Mouse (Mus musculus): Measurements from ENCODE around the gene Arhgap9. TPM values are rescaled to one million over a fixed set of nuclear protein-coding genes. Genes with fewer than 3 reads are reported as not detected.

Arhgap9 gene
- 105 and 111 TPM in 2 replicates for polyA plus RNA-seq (2012; rRNA removed)

GRCm38 (mm10) chr10:127321621-127322020, at the start of gene Arhgap9:
Arhgap9 (plus strand) TSS chr10:127321964.
- TF ChIP-seq POLR2A (IDR thresholded peaks at IDR 0.05; ENCODE audit: control insufficient read depth, extremely low read depth, insufficient read depth, low read length, poor library complexity) (no peak), CTCF (IDR thresholded peaks at IDR 0.05; ENCODE audit: borderline replicate concordance, control insufficient read depth, extremely low read depth, insufficient read depth, low read length, poor library complexity) (no peak)
- peak; percentile 50 for DNase-seq
- peak within 1 kb of the TSS; percentile 91 for H3K27ac ChIP-seq (ENCODE audit: control insufficient read depth, insufficient read depth, low read length)
- WGBS: 12% methylated on average over 3 of the region's 3 CpGs
- H3K4me1 ChIP-seq (replicated peaks; ENCODE audit: control insufficient read depth, insufficient read depth, low read length): peaks cover 63% of the 10 kb centered on the region
- H3K27me3 ChIP-seq (ENCODE audit: control insufficient read depth, insufficient read depth, low read length): no peaks in the 10 kb centered on the region
- H3K36me3 ChIP-seq (ENCODE audit: control insufficient read depth, insufficient read depth, low read length): no peaks in the 10 kb centered on the region
- peak within 1 kb of the TSS; percentile 45 for H3K4me3 ChIP-seq (ENCODE audit: control insufficient read depth, insufficient read depth, low read length)

- TF ChIP-seq POLR2A (IDR thresholded peaks at IDR 0.05; ENCODE audit: control insufficient read depth, extremely low read depth, insufficient read depth, low read length, poor library complexity) (no peak), CTCF (IDR thresholded peaks at IDR 0.05; ENCODE audit: borderline replicate concordance, control insufficient read depth, extremely low read depth, insufficient read depth, low read length, poor library complexity) (no peak)
- peaks cover 1% of the 10 kb centered on the region for H3K4me1 ChIP-seq (replicated peaks; ENCODE audit: control insufficient read depth, insufficient read depth, low read length)
- no peak overlapping the region for H3K4me3 ChIP-seq (ENCODE audit: control insufficient read depth, insufficient read depth, low read length)
- H3K36me3 ChIP-seq (ENCODE audit: control insufficient read depth, insufficient read depth, low read length): peaks cover 23% of the 10 kb centered on the region
- H3K27me3 ChIP-seq (ENCODE audit: control insufficient read depth, insufficient read depth, low read length): no peaks in the 10 kb centered on the region; the same call in 1 of the 2 replicates
- DNase-seq: no peak
- H3K27ac ChIP-seq (ENCODE audit: control insufficient read depth, insufficient read depth, low read length): no peak overlapping the region
- WGBS: 88% methylated on average over 5 of the region's 5 CpGs
Measured at GRCm38 (mm10) chr10:127272371-127272770, 49.4 kb upstream of the Arhgap9 start.

- no peaks in the 10 kb centered on the region; the same call in 1 of the 2 replicates for H3K27me3 ChIP-seq (ENCODE audit: control insufficient read depth, insufficient read depth, low read length)
- no peaks in the 10 kb centered on the region for H3K4me1 ChIP-seq (replicated peaks; ENCODE audit: control insufficient read depth, insufficient read depth, low read length)
- H3K4me3 ChIP-seq (ENCODE audit: control insufficient read depth, insufficient read depth, low read length): no peak overlapping the region
- no peak for DNase-seq
- 98% methylated on average over 11 of the region's 11 CpGs for WGBS
- H3K36me3 ChIP-seq (ENCODE audit: control insufficient read depth, insufficient read depth, low read length): peaks cover 27% of the 10 kb centered on the region
- H3K27ac ChIP-seq (ENCODE audit: control insufficient read depth, insufficient read depth, low read length): no peak overlapping the region
- no peak for TF ChIP-seq CTCF (IDR thresholded peaks at IDR 0.05; ENCODE audit: borderline replicate concordance, control insufficient read depth, extremely low read depth, insufficient read depth, low read length, poor library complexity)
- TF ChIP-seq POLR2A (IDR thresholded peaks at IDR 0.05; ENCODE audit: control insufficient read depth, extremely low read depth, insufficient read depth, low read length, poor library complexity): no peak
Measured at GRCm38 (mm10) chr10:127274261-127275022, 47.3 kb upstream of the Arhgap9 start.

- H3K36me3 ChIP-seq (ENCODE audit: control insufficient read depth, insufficient read depth, low read length): peaks cover 66% of the 10 kb centered on the region
- DNase-seq: no peak
- no peak overlapping the region for H3K27ac ChIP-seq (ENCODE audit: control insufficient read depth, insufficient read depth, low read length)
- H3K4me3 ChIP-seq (ENCODE audit: control insufficient read depth, insufficient read depth, low read length): no peak overlapping the region
- TF ChIP-seq POLR2A (IDR thresholded peaks at IDR 0.05; ENCODE audit: control insufficient read depth, extremely low read depth, insufficient read depth, low read length, poor library complexity): no peak
- TF ChIP-seq CTCF (IDR thresholded peaks at IDR 0.05; ENCODE audit: borderline replicate concordance, control insufficient read depth, extremely low read depth, insufficient read depth, low read length, poor library complexity): no peak
- WGBS: 89% methylated on average over 2 of the region's 2 CpGs
- no peaks in the 10 kb centered on the region for H3K4me1 ChIP-seq (replicated peaks; ENCODE audit: control insufficient read depth, insufficient read depth, low read length)
- H3K27me3 ChIP-seq (ENCODE audit: control insufficient read depth, insufficient read depth, low read length): no peaks in the 10 kb centered on the region; the same call in 1 of the 2 replicates
Measured at GRCm38 (mm10) chr10:127279730-127280129, 42.0 kb upstream of the Arhgap9 start.

- peaks cover 67% of the 10 kb centered on the region for H3K36me3 ChIP-seq (ENCODE audit: control insufficient read depth, insufficient read depth, low read length)
Measured at GRCm38 (mm10) chr10:127281316-127281715, 40.4 kb upstream of the Arhgap9 start.

GRCm38 (mm10) chr10:127282620-127283215, 39.0 kb upstream of the Arhgap9 start:
- no peak overlapping the region for H3K27ac ChIP-seq (ENCODE audit: control insufficient read depth, insufficient read depth, low read length)
- 90% methylated on average over 13 of the region's 13 CpGs for WGBS

More at GRCm38 (mm10) chr10:127281316-127281715, 40.4 kb upstream of the Arhgap9 start:
- WGBS: 97% methylated on average over 8 of the region's 8 CpGs
- no peak overlapping the region for H3K4me3 ChIP-seq (ENCODE audit: control insufficient read depth, insufficient read depth, low read length)
- no peak overlapping the region for H3K27ac ChIP-seq (ENCODE audit: control insufficient read depth, insufficient read depth, low read length)
- H3K4me1 ChIP-seq (replicated peaks; ENCODE audit: control insufficient read depth, insufficient read depth, low read length): no peaks in the 10 kb centered on the region
- TF ChIP-seq CTCF (IDR thresholded peaks at IDR 0.05; ENCODE audit: borderline replicate concordance, control insufficient read depth, extremely low read depth, insufficient read depth, low read length, poor library complexity) (no peak), POLR2A (IDR thresholded peaks at IDR 0.05; ENCODE audit: control insufficient read depth, extremely low read depth, insufficient read depth, low read length, poor library complexity) (no peak)
- H3K27me3 ChIP-seq (ENCODE audit: control insufficient read depth, insufficient read depth, low read length): no peaks in the 10 kb centered on the region; the same call in 1 of the 2 replicates
- DNase-seq: no peak

More at GRCm38 (mm10) chr10:127282620-127283215, 39.0 kb upstream of the Arhgap9 start:
- no peak overlapping the region for H3K4me3 ChIP-seq (ENCODE audit: control insufficient read depth, insufficient read depth, low read length)
- peaks cover 60% of the 10 kb centered on the region for H3K36me3 ChIP-seq (ENCODE audit: control insufficient read depth, insufficient read depth, low read length)
- H3K27me3 ChIP-seq (ENCODE audit: control insufficient read depth, insufficient read depth, low read length): no peaks in the 10 kb centered on the region
- peaks cover 10% of the 10 kb centered on the region for H3K4me1 ChIP-seq (replicated peaks; ENCODE audit: control insufficient read depth, insufficient read depth, low read length)
- DNase-seq: no peak
- TF ChIP-seq POLR2A (IDR thresholded peaks at IDR 0.05; ENCODE audit: control insufficient read depth, extremely low read depth, insufficient read depth, low read length, poor library complexity): no peak
- no peak for TF ChIP-seq CTCF (IDR thresholded peaks at IDR 0.05; ENCODE audit: borderline replicate concordance, control insufficient read depth, extremely low read depth, insufficient read depth, low read length, poor library complexity)
